Mouse (Mus musculus) duodenum, adult 2 months (tissue): Measurements from ENCODE around the gene Prl8a2. TPM values are rescaled to one million over a fixed set of nuclear protein-coding genes. Genes with fewer than 3 reads are reported as not detected.

Source experiments
- polyA plus RNA-seq: library from polyadenylated mRNA; depleted of rRNA; stranded (reverse); fragments of >200 nt; gene quantifications from 2 replicates; pipeline ENCODE4 v1.2.3, GENCODE M21; 2012; ENCODE audit warnings: low replicate concordance; rRNA removed

Gene Prl8a2
- polyA plus RNA-seq = not detected in 2 replicates

DNA sequence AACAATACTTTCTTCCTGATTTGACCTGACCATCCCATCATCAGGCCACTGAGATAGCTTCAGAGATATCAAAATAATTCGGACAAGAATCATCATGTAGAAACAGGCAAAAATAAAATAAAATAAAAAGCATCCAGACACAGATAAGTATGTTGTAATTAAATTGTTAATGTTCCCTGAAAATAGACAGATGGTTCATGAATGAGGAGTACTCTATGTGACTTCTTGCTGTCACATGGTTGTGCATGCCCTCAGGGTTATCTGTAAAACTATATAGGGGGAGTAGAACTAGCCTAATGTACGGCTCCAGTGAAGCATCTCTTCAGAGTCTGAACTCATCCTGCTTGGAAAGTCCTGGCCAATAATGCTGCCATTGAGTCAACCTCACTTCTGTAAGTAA is at the start of gene Prl8a2:
TSS of gene Prl8a2 (plus strand) at position 301 of the 400 bp plus-strand sequence.

DNA sequence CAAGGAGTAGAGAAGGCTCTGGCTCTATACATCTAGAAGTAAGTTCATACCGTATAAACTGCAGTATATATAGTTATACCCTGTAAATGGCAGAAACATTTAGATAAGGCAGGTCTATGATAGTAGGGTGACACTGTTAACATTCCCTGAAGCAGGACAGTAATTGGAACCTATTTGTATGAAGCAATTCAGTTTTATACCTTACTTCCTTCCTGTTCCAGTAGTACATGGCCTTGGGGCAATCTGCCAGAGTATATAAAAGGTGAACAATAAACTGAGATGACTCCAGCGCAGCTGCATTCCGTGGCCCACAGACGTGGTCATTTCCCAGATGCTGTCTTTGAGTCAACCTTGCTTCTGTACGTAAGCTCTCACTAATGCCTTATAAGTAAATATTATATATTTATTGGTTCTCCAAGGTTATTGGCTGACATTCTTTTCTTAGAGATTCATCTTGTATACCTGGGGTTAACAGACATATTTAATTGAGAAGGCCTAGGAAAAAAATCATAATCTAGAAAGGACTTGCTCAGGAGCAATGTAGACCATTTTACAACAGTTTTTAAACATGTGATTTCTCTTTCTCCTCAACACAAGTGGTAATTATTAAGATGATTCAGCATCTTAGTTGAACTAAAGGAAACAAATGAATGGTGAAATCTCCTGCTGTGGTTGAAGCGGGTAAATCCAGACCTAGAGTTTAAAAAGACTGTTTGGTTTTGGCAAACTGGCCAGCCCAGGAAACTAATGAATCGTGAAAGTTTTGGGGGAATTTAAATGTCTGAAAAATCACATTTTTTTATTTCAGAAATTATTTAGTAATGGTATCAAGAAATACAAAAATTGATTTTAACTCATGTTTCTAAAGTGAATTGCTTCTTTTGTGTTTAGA is 32.9 kb upstream of the Prl8a2 start, which contains the start of gene Prl6a1:
TSS of gene Prl6a1 (plus strand) at position 294 of the 892 bp plus-strand sequence.

DNA sequence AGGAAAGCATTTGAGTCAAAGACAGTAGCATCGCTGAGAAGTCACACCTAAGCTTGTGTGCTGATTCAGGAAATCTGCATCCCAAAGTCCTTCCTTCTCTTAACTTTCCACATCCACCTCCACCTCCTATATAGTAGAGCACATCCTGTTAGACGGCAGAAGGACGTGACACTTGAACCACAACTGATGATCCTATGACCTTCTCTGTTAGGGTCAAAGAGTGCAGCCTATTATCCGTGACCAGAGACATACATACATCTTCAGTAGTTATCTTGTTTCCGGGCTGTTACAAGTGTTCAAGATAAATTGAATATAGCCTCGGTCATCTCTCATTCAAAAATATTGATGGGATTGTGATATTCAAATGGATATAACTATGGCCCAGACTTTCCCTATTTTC is 45.3 kb downstream of the Prl8a2 start, which contains the start of gene Prl2b1:
TSS of gene Prl2b1 (minus strand) at position 101 of the 400 bp plus-strand sequence.

Other genes with a start within 250 kb of the Prl8a2 start
- not detected in 2 replicates for gene Prl3d2, start 224.0 kb upstream of the Prl8a2 start, polyA plus RNA-seq
- not detected in 2 replicates for gene Prl3d3, start 188.9 kb upstream of the Prl8a2 start, polyA plus RNA-seq
- gene Prl3c1, start 149.0 kb upstream of the Prl8a2 start, polyA plus RNA-seq = not detected in 2 replicates
- not detected in 2 replicates for gene Prl3b1, start 103.8 kb upstream of the Prl8a2 start, polyA plus RNA-seq
- gene Prl3a1, start 86.2 kb upstream of the Prl8a2 start, polyA plus RNA-seq = not detected in 2 replicates
- gene Prl6a1, start 33.0 kb upstream of the Prl8a2 start, polyA plus RNA-seq = 0.13 TPM in 1 of 2 replicates, not detected in the other
- not detected in 2 replicates for gene Prl2b1, start 45.2 kb downstream of the Prl8a2 start, polyA plus RNA-seq
- gene Prl8a6, start 93.0 kb downstream of the Prl8a2 start, polyA plus RNA-seq = not detected in 2 replicates
- gene Prl8a8, start 167.5 kb downstream of the Prl8a2 start, polyA plus RNA-seq = not detected in 2 replicates
- gene Prl8a9, start 218.9 kb downstream of the Prl8a2 start, polyA plus RNA-seq = not detected in 2 replicates
- not detected in 2 replicates for gene Prl8a1, start 236.5 kb downstream of the Prl8a2 start, polyA plus RNA-seq